Mouse (Mus musculus) cortical plate, adult 2 months (tissue): ENCODE measurements around the gene Myt1l. TPM values are rescaled to one million over a fixed set of nuclear protein-coding genes. Genes with fewer than 3 reads are reported as not detected.

Experiments used
- H3K27ac ChIP-seq: fragments of 200-500 bp; 2 replicates; pipeline ENCODE4 v1.5.1; 2012; ENCODE audit warnings: low read length, control low read depth, inconsistent platforms; ENCODE audit not compliant: insufficient read depth
- H3K4me1 ChIP-seq: fragments of 200-500 bp; 2 replicates; pipeline ENCODE4 v1.6.1; 2011; ENCODE audit warnings: low read length; ENCODE audit not compliant: control insufficient read depth, insufficient read depth
- H3K4me3 ChIP-seq: fragments of 200-500 bp; 2 replicates; pipeline ENCODE4 v1.5.1; 2011; ENCODE audit warnings: mild to moderate bottlenecking, low read length, control low read depth; ENCODE audit not compliant: insufficient read depth
- CTCF ChIP-seq: fragments of 200-500 bp; IDR thresholded peaks from 2 replicates; pipeline ENCODE4 v1.5.1; 2011; ENCODE audit warnings: mild to moderate bottlenecking, control low read depth, low read length; ENCODE audit not compliant: insufficient read depth; ENCODE audit errors: extremely low read depth
- POLR2A ChIP-seq: fragments of 200-500 bp; IDR thresholded peaks from 2 replicates; pipeline ENCODE4 v1.6.1; 2011; ENCODE audit warnings: mild to moderate bottlenecking, low read length, control low read depth; ENCODE audit not compliant: insufficient read depth; ENCODE audit errors: extremely low read depth
- polyA plus RNA-seq: library from polyadenylated mRNA; depleted of rRNA; stranded (reverse); fragments of >200 nt; gene quantifications from 2 replicates; pipeline ENCODE4 v1.2.3, GENCODE M21; 2012

The Myt1l gene
- polyA plus RNA-seq, 1 experiment = 74.1 TPM

DNA sequence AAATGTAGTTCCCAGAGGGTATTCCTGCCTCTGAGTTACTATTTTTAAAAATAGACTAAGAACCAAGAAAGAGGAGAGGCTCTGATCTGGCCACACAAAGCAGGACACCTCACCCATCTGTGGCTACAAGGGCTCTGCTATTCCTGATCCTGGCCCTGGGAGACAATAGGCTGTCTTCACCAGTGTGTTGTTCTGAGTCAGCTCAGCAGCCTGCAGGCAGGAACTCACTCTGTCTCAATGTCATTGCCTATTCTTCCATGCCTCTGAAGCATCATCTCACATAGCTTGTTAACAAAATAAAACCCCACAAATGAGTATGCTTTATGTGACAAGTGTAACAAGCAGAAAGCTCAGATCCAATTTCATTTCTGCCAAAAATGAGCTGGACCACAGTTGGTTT is 244.2 kb downstream of the Myt1l start:
- H3K4me3 ChIP-seq = no peak overlapping the region
- peaks cover 11% of the 10 kb centered on the region for H3K4me1 ChIP-seq
- peak overlapping the region; percentile 29; the same call in 1 of the 2 replicates for H3K27ac ChIP-seq
- TF ChIP-seq CTCF (no peak), POLR2A (no peak)

DNA sequence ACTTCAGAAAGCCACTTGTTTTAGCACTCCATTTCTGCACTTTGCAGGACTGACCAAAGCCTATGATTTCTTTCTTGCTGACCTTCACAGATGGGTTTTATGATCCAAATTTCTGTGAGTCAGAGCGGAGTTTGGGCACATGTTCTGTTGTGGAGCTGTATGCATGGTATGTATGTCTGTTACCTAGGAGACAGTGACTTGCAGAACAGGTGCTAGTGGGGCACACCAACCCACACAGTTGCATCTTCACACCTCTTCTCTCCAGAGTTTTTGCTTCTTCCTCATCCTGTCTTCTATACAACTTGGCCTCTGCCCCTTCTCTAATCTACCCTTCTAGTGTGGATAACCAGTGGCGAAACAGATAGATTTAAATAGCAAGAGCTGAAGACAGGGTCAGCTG is 250.7 kb downstream of the Myt1l start:
- Histone ChIP-seq H3K4me3 (no peak overlapping the region), H3K27ac (no peak overlapping the region)
- no peak for TF ChIP-seq CTCF
- TF ChIP-seq POLR2A = no peak

GRCm38 (mm10) chr12:29789319-29790050 is 261.3 kb downstream of the Myt1l start:
- no peak overlapping the region; the same call in 1 of the 2 replicates for H3K27ac ChIP-seq
- H3K4me3 ChIP-seq = no peak overlapping the region
- TF ChIP-seq POLR2A (no peak), CTCF (no peak)
- peaks cover 4% of the 10 kb centered on the region for H3K4me1 ChIP-seq

More for the DNA sequence above, 250.7 kb downstream of the Myt1l start:
- peaks cover 6% of the 10 kb centered on the region for H3K4me1 ChIP-seq

GRCm38 (mm10) chr12:29790051-29790386 is 261.8 kb downstream of the Myt1l start:
- TF ChIP-seq POLR2A (no peak), CTCF (no peak)
- Histone ChIP-seq H3K27ac (no peak overlapping the region; the same call in 1 of the 2 replicates), H3K4me3 (no peak overlapping the region), H3K4me1 (peaks cover 4% of the 10 kb centered on the region)

DNA sequence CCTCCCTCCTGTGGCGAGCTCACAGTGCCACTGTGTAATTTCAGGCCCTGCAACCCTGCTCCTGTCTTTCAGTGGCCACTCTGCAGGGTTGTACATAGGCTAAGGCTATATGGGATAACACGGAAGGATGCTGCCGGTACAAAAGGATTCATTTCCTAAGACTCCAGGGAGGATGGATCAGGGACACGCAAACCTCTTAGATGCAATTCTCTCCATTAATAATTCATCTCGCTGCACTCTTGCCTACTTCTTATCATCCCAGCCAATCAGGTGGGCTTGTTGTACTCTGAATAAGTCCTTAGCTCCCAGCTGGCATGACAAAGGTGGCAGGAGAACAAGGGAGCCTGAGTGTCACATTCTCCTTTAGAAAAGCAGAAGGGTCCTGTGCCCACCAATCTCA is 264.8 kb downstream of the Myt1l start:
- Histone ChIP-seq H3K27ac (no peak overlapping the region), H3K4me3 (no peak overlapping the region), H3K4me1 (peaks cover 3% of the 10 kb centered on the region; the same call in 1 of the 2 replicates)
- TF ChIP-seq CTCF = no peak
- TF ChIP-seq POLR2A = no peak

- Histone ChIP-seq H3K27ac (no peak overlapping the region), H3K4me3 (no peak overlapping the region), H3K4me1 (peaks cover 4% of the 10 kb centered on the region; the same call in 1 of the 2 replicates)
- TF ChIP-seq POLR2A (no peak), CTCF (no peak)
These were observed 267.0 kb downstream of the Myt1l start for GRCm38 (mm10) chr12:29795107-29795673.

GRCm38 (mm10) chr12:29798595-29799391 is 270.6 kb downstream of the Myt1l start:
- Histone ChIP-seq H3K4me3 (no peak overlapping the region), H3K27ac (no peak overlapping the region), H3K4me1 (0 out of 2 replicates have a peak, but pooled peaks cover 1% of the 10 kb centered on the region)
- TF ChIP-seq CTCF (no peak), POLR2A (no peak)

DNA sequence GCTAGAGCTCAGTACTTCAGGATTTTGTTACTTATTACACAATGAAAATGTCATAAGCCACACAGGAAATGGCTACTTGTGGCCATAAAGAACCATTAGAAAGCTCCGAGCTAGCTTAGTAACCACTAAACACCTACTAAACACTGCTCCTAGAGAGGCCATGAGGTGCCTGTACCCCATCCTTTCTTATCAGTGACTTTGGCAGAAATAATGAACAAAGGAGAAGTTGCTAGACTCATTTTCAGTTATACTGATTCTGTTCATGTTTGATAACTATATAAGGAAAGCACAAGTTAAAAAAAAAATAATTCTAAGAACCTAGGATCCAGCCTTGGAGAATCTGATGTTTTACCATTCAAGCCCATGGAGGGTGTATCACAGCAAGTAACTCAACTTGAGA is 278.2 kb downstream of the Myt1l start:
- Histone ChIP-seq H3K4me1 (peaks cover 7% of the 10 kb centered on the region), H3K4me3 (no peak overlapping the region), H3K27ac (no peak overlapping the region)
- TF ChIP-seq POLR2A = no peak
- no peak for TF ChIP-seq CTCF

- no peak overlapping the region for H3K27ac ChIP-seq
- TF ChIP-seq POLR2A (no peak), CTCF (no peak)
- peaks cover 10% of the 10 kb centered on the region for H3K4me1 ChIP-seq
- no peak overlapping the region for H3K4me3 ChIP-seq
These were observed 281.5 kb downstream of the Myt1l start for GRCm38 (mm10) chr12:29809569-29810185.
